33 mouse cellular contexts compared by ENCODE assay signal in the genomic region with DNA sequence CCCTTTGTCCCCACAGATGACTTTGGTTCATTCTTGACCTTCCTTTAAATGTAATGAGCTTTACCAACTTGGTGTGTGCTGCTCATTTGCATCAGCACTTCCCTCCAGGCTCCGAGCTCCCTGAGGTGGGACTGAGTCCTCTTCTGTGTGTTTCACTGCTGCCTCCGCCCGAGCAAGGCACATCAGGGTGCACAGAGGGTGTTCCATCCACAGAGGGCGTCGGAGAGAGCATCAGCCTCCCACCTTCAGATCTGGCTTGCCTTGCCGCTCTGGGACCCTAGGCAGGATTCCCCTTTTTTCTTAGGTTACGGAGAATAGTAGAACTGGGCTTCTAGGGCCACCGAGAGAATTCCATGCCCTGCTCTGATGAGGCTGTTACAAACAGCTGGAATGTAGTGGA. TPM values are rescaled to one million over a fixed set of nuclear protein-coding genes. Genes with fewer than 3 reads are reported as not detected.
A peak's percentile ranks its signal among the peaks of the same experiment; 100 is the strongest.
DNase-seq lines count a peak whose midpoint lies in the region; ATAC-seq and TF ChIP-seq lines count a peak whose summit lies in the region.
"Had no signal": no experiment of that assay in that cellular context is flagged by ENCODE, and none has a peak within 500 bp of the region (broad histone marks: within the 10 kb centered on the region; RNA-seq: fewer than 3 reads in every experiment).

No protein-coding gene starts in this region.

- peak overlapping the region; percentile 47; the same call in 1 of the 2 replicates for H3K27ac ChIP-seq in kidney, postnatal 0 days
- no peak overlapping the region for H3K27ac ChIP-seq in ES-Bruce4 (ENCODE audit: insufficient read depth, low read length)
- H3K27ac ChIP-seq in limb, embryonic 10.5 days = peak overlapping the region; percentile 11; the same call in 1 of the 2 replicates
- H3K27ac ChIP-seq in forebrain, embryonic 15.5 days (replicated peaks) = no peak overlapping the region
- H3K27ac ChIP-seq: embryonic facial prominence, embryonic 13.5 days; heart, embryonic 10.5 days; heart, embryonic 15.5 days; limb, embryonic 15.5 days; midbrain, embryonic 12.5 days; neural tube, embryonic 12.5 days had no signal

- TF ChIP-seq EP300 in ES-Bruce4 (IDR thresholded peaks at IDR 0.05; ENCODE audit: insufficient read depth, low read depth, low read length) = no peak

- 50% methylated on average over 8 of the region's 8 CpGs for WGBS in kidney, postnatal 0 days
- 40% methylated on average over 8 of the region's 8 CpGs for WGBS in limb, embryonic 10.5 days
- WGBS in forebrain, embryonic 15.5 days = 57% methylated on average over 8 of the region's 8 CpGs

- no peak overlapping the region for H3K9ac ChIP-seq in kidney, postnatal 0 days (ENCODE audit: low read depth, low read length)
- no peak overlapping the region for H3K9ac ChIP-seq in ES-Bruce4 (ENCODE audit: low read depth, poor library complexity, severe bottlenecking)
- no peak overlapping the region for H3K9ac ChIP-seq in forebrain, embryonic 15.5 days (replicated peaks)
- H3K9ac ChIP-seq: embryonic facial prominence, embryonic 13.5 days; forebrain, postnatal 0 days; heart, embryonic 15.5 days; limb, embryonic 15.5 days; midbrain, embryonic 12.5 days; neural tube, embryonic 12.5 days had no signal

- H3K4me1 ChIP-seq in kidney, postnatal 0 days (replicated peaks; ENCODE audit: insufficient read depth, low read length) = no peaks in the 10 kb centered on the region
- H3K4me1 ChIP-seq in ES-Bruce4 (ENCODE audit: control insufficient read depth, insufficient read depth, low read length) = peaks cover 13% of the 10 kb centered on the region
- H3K4me1 ChIP-seq in limb, embryonic 10.5 days = peaks cover 26% of the 10 kb centered on the region
- peaks cover 5% of the 10 kb centered on the region for H3K4me1 ChIP-seq in forebrain, embryonic 15.5 days
- H3K4me1 ChIP-seq: heart, embryonic 15.5 days; megakaryocyte, embryonic 14.5 days had no signal

- no peak for TF ChIP-seq POLR2A in ES-Bruce4 (IDR thresholded peaks at IDR 0.05; ENCODE audit: insufficient read depth, low read length)

- peak; percentile 19; the same call in 1 of the 2 replicates for TF ChIP-seq CTCF in kidney, postnatal 0 days (IDR thresholded peaks at IDR 0.05; ENCODE audit: low read depth)
- TF ChIP-seq CTCF in ES-Bruce4 (IDR thresholded peaks at IDR 0.05; ENCODE audit: low read depth, low read length) = peak; percentile 59

- no peak overlapping the region for H3K4me2 ChIP-seq in kidney, postnatal 0 days (ENCODE audit: low read length)
- no peak overlapping the region for H3K4me2 ChIP-seq in forebrain, embryonic 15.5 days (replicated peaks)
- H3K4me2 ChIP-seq: embryonic facial prominence, embryonic 13.5 days; heart, embryonic 15.5 days; limb, embryonic 15.5 days; midbrain, embryonic 12.5 days; neural tube, embryonic 12.5 days had no signal

- ATAC-seq in kidney, postnatal 0 days (replicated peaks; ENCODE audit: low FRiP score, low read depth) = no peak
- ATAC-seq in forebrain, embryonic 15.5 days (replicated peaks) = no peak
- ATAC-seq: forebrain, postnatal 0 days; hindbrain, embryonic 16.5 days had no signal

- H3K9me3 ChIP-seq in kidney, postnatal 0 days (replicated peaks; ENCODE audit: low read length) = no peaks in the 10 kb centered on the region
- H3K9me3 ChIP-seq in ES-Bruce4 (replicated peaks; ENCODE audit: control insufficient read depth, insufficient read depth, low read length, poor library complexity, severe bottlenecking) = no peaks in the 10 kb centered on the region
- H3K9me3 ChIP-seq in limb, embryonic 10.5 days (replicated peaks) = no peaks in the 10 kb centered on the region
- no peaks in the 10 kb centered on the region for H3K9me3 ChIP-seq in forebrain, embryonic 15.5 days
- H3K9me3 ChIP-seq: embryonic facial prominence, embryonic 13.5 days; heart, embryonic 10.5 days; heart, embryonic 15.5 days; limb, embryonic 15.5 days; megakaryocyte, embryonic 14.5 days; midbrain, embryonic 12.5 days; neural tube, embryonic 12.5 days had no signal

- H3K36me3 ChIP-seq in kidney, postnatal 0 days (ENCODE audit: insufficient read depth, low read length) = 0 out of 2 replicates have a peak, but pooled peaks cover 6% of the 10 kb centered on the region
- H3K36me3 ChIP-seq in ES-Bruce4 (ENCODE audit: control insufficient read depth, insufficient read depth, low read length, poor library complexity, severe bottlenecking) = no peaks in the 10 kb centered on the region
- H3K36me3 ChIP-seq in limb, embryonic 10.5 days = peaks cover 15% of the 10 kb centered on the region
- H3K36me3 ChIP-seq in forebrain, embryonic 15.5 days = no peaks in the 10 kb centered on the region; the same call in 1 of the 2 replicates
- H3K36me3 ChIP-seq: heart, embryonic 15.5 days; neural tube, embryonic 12.5 days had no signal

- H3K4me3 ChIP-seq in kidney, postnatal 0 days (replicated peaks; ENCODE audit: low read depth, low read length) = no peak overlapping the region
- H3K4me3 ChIP-seq in ES-Bruce4 (ENCODE audit: low read depth, low read length) = 0 out of 2 replicates have a peak overlapping the region, but pooled peaks have one; percentile 3
- no peak overlapping the region for H3K4me3 ChIP-seq in limb, embryonic 10.5 days
- H3K4me3 ChIP-seq in forebrain, embryonic 15.5 days = no peak overlapping the region
- H3K4me3 ChIP-seq: embryonic facial prominence, embryonic 13.5 days; heart, embryonic 10.5 days; heart, embryonic 15.5 days; limb, embryonic 15.5 days; megakaryocyte, embryonic 14.5 days; midbrain, embryonic 12.5 days; myocyte; neural tube, embryonic 12.5 days had no signal

- H3K27me3 ChIP-seq in kidney, postnatal 0 days (ENCODE audit: insufficient read depth, low read length) = no peaks in the 10 kb centered on the region
- H3K27me3 ChIP-seq in ES-Bruce4 (ENCODE audit: control insufficient read depth, insufficient read depth, low read length, poor library complexity, severe bottlenecking) = no peaks in the 10 kb centered on the region
- no peaks in the 10 kb centered on the region for H3K27me3 ChIP-seq in limb, embryonic 10.5 days (ENCODE audit: low read depth, poor library complexity, severe bottlenecking)
- H3K27me3 ChIP-seq in forebrain, embryonic 15.5 days = no peaks in the 10 kb centered on the region
- H3K27me3 ChIP-seq: embryonic facial prominence, embryonic 13.5 days; heart, embryonic 15.5 days; limb, embryonic 15.5 days; megakaryocyte, embryonic 14.5 days; midbrain, embryonic 12.5 days; neural tube, embryonic 12.5 days had no signal

- peak; percentile 9 for DNase-seq in embryo, embryonic 10 days (ENCODE audit: low spot score)
- DNase-seq in embryo, embryonic 10.5 days (ENCODE audit: low spot score) = no peak
- DNase-seq in kidney, postnatal 0 days (ENCODE audit: low spot score) = no peak
- DNase-seq in kidney, postnatal 10 days = no peak
- DNase-seq in limb, embryonic 10.5 days (ENCODE audit: low spot score) = no peak
- DNase-seq in adrenal gland, postnatal 10 days = no peak
- DNase-seq: adrenal gland, adult 8-10 months; cerebellum, adult 8-10 months; cerebellum, postnatal 36 days; forebrain, postnatal 0 days; gastrocnemius, postnatal 25 days; heart, adult 11 months; kidney, postnatal 25 days; layer of hippocampus, postnatal 36 days; left cerebral cortex, postnatal 4 days; lung, postnatal 36 days; right cerebral cortex, postnatal 4 days; thymus, postnatal 4 days had no signal

RNA-seq across cellular contexts. Expression of gene Pet117, which starts 48.1 kb away (rescaled TPM):
- 3.2 and 3.3 TPM in 2 replicates for polyA plus RNA-seq in kidney, postnatal 0 days (2015; fragmentation: Nextera tagmentation; extraction: Ambion mirVana)
- polyA plus RNA-seq in ES-Bruce4 (2011; ENCODE audit: insufficient read depth, insufficient read length, low read depth, missing spikeins) = 8.6 and 9.1 TPM in 2 replicates
- polyA plus RNA-seq in limb, embryonic 10.5 days (2016; fragmentation: Nextera tagmentation; extraction: Ambion mirVana) = 2.3 TPM in 1 of 2 replicates, not detected in the other
- 1.6 TPM in 1 of 2 replicates, not detected in the other for polyA plus RNA-seq in forebrain, embryonic 15.5 days (2015; fragmentation: Nextera tagmentation; extraction: Ambion mirVana)
- 1 to 10 TPM; 5.9 to 8.6 TPM for total RNA-seq in adrenal gland, postnatal 10 days (2021)
- total RNA-seq: forebrain, postnatal 0 days; midbrain, postnatal 0 days had no signal
- polyA plus RNA-seq: forebrain, embryonic 11.5 days; heart, embryonic 10.5 days; midbrain, embryonic 12.5 days; neural tube, embryonic 12.5 days; spleen, adult 2 months; testis, adult 2 months had no signal

RNA-seq across cellular contexts. Expression of gene Kat14, which starts 48.1 kb away (rescaled TPM):
- 36.5 and 37.5 TPM in 2 replicates for polyA plus RNA-seq in kidney, postnatal 0 days (2015; fragmentation: Nextera tagmentation; extraction: Ambion mirVana)
- 40.4 and 42.9 TPM in 2 replicates for polyA plus RNA-seq in ES-Bruce4 (2011; ENCODE audit: insufficient read depth, insufficient read length, low read depth, missing spikeins)
- polyA plus RNA-seq in limb, embryonic 10.5 days (2016; fragmentation: Nextera tagmentation; extraction: Ambion mirVana) = 68.7 and 71.3 TPM in 2 replicates
- polyA plus RNA-seq in forebrain, embryonic 15.5 days (2015; fragmentation: Nextera tagmentation; extraction: Ambion mirVana) = 28.3 and 28.6 TPM in 2 replicates
- total RNA-seq in adrenal gland, postnatal 10 days (2021) = 10 to 100 TPM; 23.8 to 28.8 TPM

Comparison
In these comparisons a context has a peak if more than half of its experiments do, and no peak if none do; other contexts are left out.
1. H3K27ac ChIP-seq: peak in kidney, postnatal 0 days (single experiment) and limb, embryonic 10.5 days (single experiment); none in ES-Bruce4 (single experiment) and forebrain, embryonic 15.5 days (single experiment).